Mouse (Mus musculus) naive thymus-derived CD4-positive, alpha-beta T cell, adult 2 months (primary cell): ENCODE results near the gene Lpar2.

Experiments
- DNase-seq: peaks from one replicate; pipeline ENCODE4 v3.0.0-alpha.2; 2011; ENCODE audit warnings: low read depth

Gene Lpar2

DNA sequence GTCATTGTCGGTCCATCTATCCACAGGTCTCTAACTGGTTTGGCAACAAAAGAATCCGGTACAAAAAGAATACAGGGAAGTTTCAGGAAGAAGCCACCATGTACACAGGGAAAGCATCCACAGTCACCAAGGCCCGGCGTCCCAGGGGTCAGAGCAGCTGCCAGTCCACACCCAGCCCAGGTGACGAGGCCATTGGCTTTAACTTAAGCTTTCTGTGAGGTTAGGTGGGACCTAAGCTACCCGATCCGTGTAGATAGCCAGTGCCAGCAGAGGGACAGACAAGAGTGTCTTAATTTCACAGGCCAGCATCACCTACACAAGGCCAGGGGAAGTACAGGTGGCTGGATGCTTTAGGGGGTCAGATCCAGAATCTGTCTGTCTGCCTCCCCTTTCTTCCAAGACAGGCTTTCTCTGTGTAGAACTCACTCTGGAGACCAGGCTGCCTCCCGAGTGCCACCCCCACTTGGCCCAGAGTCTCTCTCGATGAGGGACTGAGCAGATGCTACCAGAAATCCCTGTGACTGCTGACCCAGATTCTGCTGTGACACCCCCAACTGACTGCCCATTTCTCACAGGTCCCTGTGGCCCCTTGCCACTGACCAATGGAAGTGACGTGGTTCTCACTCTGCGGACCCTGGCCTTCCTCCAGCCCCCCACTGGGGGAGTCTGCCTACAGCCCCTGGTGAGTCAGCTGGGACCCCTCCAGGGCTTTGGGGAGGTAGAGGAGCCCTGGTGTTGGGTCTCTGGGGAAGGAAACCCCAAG, 48.0 kb downstream of the Lpar2 start:
- DNase-seq: no peak

DNA sequence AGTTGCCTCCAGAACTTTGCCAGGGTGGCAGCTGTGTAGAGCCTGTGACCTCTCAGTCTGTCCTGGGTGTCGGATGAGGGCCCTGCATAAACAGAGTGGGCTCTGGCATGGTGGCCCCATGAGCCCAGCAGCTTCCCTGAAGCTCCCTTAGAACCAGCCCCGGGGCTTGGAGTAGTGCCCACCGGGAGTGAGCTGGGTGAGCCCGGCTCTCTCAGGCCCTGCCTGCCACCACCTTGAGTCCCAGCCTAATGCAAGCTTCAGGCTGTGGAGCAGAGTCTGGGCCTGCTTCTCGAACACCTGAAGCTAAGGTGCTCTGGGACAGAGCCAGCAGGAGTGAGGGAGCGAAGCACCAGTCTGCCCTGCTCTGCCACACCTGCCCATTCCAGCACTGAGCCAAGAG, 48.7 kb downstream of the Lpar2 start:
- DNase-seq: no peak

DNA sequence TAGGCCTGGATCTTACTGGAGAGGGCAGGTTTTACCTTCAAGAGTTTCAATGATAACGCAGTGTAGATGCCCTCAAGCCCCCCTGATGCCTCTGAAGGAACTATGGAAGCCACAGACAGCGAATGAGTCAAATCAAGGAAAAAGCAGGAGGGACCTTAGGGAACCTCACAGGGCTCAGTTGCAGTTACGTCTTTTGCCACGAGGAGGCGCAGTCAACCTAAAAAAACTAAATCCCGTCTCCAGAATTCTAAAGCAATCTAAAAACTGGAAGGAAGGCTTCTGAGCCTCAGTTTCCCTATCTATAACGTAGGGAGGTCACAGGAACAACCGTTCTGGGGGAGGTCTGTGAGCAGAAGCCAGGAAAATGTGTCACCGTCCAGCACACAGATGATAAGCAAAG, 51.9 kb downstream of the Lpar2 start:
- DNase-seq: peak; percentile 75

DNA sequence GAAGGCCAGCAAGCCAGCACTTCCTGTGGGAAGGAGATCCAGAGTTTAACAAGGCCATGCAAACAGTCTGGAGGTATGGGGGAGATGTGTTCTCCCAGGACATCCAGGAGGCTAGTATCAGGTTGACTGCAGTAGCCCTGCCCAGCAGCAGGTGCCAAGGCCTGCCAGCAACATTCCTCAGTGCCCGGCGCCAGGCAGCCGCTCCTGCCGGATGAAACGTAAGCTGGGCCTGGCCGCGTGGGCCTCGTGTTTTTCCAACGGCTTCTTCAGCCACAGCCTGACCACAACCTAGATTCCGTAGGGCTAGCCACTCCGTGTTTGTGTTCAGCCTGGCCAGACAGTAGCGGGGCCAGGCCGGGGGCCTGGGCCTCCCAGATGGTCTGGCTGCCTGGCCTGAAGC, 52.4 kb downstream of the Lpar2 start:
- no peak for DNase-seq

DNA sequence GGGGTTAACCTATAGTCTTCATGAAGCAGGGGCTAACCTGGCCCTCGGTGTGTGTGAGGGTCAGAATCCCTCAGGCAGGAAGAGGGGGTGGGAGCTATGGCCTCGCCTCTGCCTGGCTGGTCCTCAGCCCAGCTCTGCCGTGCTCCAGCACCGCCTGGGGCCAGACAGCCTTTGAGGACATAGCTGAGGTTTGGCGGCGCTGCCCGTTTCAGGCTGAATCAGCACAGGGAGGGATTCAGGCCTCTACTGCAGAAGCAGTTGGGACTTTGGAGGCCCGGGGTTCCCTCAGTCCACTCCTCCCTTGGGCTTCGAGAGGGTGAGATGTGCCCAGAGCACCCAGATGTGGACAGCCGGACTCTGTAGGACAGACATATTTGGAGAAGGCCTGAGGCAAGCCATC, 53.9 kb downstream of the Lpar2 start:
- DNase-seq: no peak

DNA sequence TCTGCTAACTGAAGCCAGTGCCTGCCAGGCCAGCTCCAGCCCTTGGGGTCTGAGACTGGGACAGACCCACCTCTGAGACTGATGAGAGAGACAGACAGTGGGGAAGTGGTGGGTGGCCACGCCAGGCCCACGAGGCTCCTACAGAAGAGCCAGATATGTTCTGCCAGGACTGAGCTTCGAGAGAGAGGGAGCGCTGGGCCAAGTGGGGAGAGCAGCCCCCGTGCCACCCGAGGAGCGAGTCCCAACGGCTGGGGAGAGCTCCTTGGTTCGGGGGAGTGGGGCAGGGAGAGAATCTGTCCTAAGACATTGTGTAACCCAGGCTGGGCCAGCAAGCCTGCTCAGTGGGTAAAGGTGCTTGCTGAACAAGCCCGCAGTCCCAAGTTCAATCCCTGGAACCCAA, 54.7 kb downstream of the Lpar2 start:
- no peak for DNase-seq

DNA sequence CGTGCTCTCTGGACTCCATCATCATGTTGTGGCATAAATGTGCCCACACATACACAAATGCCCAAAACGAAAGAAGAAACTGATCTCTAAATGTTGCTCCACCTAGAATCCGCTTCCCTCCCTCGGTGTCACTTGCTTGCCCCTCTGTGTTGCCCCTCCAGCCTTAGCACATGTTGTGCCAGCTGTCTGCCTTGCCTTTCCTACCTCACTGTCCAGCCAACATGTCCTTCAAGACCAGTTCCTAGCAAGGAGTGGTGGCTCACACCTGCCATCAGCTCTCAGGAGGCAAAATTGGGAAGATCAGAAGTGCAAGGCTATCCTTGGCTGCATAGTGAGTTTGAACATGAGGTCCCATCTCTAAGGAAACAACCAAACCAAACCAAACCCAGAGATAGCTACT, 55.2 kb downstream of the Lpar2 start:
- no peak for DNase-seq

DNA sequence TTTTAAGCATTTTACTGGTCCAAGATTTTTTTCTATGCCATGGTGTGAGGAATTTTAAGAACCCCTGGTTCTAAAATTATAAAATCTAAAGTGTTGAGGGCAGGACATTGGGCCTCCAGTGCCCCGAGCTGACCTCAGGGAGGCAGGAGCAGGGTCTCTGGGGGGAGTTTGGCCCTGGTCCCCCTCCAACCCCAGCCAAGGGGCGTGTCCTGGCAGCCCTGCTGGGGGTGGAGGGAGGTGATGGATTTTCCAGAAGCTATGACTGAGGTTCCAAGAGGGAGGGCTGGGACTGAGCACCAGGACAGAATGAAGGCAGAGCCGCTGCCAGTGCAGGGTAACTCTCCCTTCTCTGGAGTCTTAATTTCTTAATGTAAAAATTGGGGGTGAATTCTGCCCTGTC, 55.8 kb downstream of the Lpar2 start:
- no peak for DNase-seq

DNA sequence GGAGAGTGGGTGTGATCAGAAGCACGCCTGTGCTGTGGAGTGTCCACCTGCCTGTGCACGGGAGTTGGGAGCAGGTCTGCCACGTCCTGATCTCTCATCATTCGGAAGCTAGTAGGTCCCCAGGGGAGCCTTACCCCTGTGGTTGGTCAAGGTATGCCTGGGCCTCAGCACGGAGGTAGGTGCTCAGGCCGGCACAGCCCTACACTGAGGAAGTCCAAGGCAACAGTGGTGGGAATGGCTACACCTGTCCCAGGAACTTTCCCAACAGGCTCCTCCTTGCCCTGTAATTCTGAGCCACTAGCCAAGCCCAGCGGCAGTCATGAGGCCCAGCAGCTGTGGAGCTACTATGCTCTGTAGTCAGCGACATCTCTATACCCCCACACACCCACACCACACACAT, 57.4 kb downstream of the Lpar2 start:
- DNase-seq: no peak
